Mouse (Mus musculus): ENCODE data around the gene Ypel2. TPM values are rescaled to one million over a fixed set of nuclear protein-coding genes. Genes with fewer than 3 reads are reported as not detected.
A peak's percentile ranks its signal among the peaks of the same experiment; 100 is the strongest.

The Ypel2 gene
- polyA plus RNA-seq, 2 experiments from 2014 or later: 5.0 to 8.5 TPM

DNA sequence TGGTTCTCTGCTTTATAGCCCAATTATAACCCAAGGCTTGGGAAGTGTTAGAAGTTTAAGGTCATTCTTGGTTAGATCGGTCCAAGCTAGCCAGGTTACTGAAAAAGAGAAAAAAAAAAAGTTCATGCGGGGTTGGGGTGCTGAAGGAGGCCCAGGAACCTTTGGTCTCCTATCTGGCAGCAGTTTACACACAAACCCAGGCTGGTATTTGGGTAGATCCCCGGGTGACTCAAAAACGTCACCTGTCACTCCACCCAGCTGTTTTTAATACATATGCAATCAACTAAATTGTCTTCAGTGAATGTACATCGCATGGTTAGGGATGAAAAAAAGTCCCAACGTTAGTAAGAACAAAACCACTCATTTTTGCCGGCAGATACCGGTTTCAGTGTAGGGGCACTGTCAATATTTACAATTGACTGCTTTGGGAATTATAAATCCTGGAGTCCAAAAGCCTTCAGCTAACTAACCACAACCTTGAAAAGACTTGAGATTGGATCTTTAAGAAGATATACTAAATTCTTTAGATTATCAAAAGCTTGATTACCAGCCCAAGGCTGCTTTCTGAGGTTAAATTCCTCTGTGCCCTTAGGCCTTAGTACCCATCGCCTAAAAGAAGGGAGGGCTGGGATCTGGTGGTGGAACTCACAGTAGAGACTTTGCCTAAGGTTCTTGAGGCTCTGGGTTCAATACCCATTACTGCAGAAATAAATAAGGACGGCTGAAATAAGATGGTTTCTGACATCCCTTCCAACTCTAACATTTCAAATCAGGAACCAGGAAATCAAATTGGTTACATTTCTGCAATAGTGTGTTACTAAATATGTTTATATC, 1.5 kb upstream of the Ypel2 start:
- no peak for ATAC-seq

DNA sequence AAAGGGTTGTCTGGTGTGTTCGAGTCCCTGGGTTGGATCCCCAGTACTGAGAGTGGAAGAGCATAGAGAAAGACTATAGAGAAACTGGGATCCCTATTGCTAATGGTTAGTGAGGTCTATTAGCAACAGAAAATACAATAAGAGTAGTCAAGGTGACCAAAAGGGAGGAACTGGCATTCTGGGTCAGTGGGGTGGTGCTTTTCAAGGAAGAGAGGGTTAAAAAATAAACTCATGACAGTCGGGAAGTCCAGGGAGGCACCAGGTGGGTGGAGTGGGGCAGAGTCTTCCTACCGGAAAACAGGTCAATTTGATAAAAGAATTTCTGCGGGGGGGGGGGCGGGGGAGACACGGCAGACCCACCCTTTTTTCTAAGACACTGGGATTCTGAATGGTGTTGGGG, 823 bp upstream of the Ypel2 start:
- no peak for ATAC-seq

DNA sequence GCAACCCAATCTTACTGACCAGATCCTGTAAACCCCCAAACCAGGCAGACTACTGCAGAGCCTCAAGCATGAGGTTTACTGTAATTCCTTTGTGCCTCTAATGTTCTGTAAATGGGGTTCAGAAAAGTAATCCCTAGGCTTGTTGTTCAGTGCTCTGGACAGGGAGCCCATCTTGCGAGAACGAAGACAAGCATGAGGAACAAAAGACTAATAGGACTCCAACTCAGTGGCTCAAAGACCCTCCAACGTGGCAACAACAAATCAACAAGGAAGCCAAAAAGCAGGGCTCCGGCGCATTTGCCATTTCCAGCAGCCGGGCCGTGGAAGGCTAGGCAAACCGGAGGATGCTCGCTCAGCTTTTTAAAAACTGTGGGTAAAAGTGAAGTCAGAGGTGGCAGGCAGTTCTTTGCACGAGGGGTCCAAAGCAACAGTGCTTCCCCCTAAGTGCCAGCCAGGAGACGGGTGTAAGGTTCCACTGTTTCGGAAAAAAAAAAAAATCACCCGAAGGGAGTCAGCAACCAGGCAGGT, 982 bp downstream of the Ypel2 start:
- no peak for ATAC-seq

DNA sequence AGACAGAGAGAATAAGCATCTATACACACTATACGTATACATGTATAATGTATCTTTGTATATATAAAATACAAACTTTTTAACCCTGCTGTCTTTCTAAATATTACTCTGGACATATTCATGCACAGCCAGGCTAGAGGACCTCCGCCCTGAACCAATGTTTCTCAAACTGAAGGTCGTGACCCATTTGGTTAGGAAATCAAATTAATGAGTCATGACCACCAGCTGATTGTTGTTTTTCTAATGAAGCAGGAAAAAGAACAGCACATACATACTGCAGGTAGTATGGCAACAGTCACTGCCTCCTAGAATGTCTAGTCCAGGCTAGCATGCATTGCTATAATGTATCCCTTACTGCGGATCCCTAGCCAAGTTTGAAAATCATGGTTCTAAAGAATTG, 2.3 kb downstream of the Ypel2 start:
- no peak for ATAC-seq

DNA sequence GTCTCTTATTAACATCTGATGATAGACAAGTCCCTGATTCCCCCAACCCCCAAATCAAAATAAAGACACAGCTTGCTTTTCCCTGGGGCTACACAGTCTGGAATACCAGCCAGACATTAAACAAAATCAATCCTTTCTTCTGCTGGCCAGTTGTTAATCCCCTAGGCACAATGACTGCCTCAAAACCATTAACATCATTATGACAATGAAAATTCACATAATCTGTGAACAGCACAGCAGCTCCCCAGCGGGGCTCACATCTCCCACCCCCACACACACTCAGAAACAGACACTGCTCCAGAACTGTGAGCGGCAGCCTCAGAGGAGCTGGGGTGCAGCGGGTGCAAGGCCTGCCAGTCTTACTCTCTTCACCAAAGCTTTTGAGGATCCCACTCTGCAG, 3.2 kb downstream of the Ypel2 start:
- no peak for ATAC-seq

DNA sequence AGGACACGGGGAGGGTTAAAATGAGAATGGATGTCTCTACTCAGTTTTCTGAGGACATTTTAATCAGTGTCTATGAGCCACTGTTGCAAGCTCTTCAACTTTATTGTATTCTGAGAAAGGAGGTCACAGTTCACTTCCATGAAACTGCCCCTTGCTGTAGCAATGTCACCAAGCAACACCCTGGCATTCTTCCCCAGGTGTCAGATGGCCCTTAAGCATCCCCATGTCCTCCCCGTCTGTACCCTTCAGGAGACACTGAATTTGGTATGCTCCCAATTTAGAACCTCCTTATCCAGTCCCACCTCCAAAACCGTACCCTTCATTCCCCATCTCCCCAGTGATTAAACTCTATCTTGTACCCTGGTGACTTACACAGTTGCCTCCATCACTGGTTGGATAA, 8.5 kb downstream of the Ypel2 start:
- ATAC-seq: no peak

DNA sequence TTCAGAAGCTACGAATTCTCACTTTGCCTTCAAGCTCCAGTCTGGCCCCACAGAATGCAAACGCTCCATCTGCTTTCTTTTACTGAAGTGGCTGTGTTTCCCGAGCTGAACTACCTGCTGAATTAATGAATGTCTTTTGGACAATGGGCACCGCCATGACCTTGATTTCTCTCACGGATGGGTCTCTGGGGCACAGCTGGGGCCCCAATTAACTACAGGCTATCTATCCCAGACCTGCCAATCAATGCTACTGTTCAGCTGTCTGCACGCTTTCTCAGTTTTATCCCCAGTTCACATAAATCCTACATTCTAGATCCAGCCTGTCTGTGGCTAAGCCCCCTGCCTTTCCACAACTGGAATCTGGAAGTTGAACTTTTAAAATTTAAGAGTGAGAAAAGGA, 10.5 kb downstream of the Ypel2 start:
- ATAC-seq: no peak

DNA sequence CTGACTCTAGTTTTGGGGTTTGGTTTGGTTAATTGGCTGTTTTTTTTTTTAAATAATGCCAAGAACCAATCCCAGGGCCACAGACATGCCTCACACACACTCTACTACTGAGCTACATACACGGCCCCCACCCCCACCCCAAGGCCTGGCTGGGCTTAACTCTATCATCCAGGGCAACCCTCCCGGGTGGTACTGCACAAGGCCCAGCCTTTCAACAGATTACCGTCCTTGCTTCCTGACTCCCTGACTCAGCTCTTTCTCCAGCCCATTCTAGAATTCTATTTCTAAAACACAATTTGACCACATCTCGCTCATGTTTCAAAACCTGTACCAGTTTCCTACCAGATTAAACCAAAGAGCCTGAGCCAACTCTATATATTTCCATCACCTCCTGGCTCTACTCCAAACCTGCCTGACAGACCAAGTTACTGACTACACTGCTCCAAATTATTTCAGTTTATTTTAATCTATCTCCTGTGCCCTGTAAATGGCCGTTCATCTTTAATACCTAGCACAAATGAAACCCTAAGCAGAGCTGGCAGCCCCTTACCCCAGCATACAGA, 12.2 kb downstream of the Ypel2 start:
- ATAC-seq: no peak

DNA sequence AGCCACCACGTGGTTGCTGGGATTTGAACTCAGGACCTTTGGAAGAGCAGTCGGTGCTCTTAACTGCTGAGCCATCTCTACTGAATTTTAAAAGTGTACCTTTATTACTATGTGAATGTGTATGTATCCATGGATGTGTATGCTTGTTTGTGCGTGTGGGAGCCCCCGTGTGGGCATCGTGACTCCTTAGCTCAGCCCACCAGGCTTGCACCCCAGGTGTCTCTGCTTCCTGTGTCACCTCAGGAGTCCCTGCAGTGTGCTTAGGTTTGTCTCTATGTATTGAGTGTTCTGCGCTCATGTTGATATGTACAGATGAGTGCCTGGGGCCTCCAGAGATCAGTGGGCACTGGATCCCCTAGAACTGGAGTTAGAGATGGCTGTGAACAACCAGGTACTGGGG, 13.0 kb downstream of the Ypel2 start:
- no peak for ATAC-seq

DNA sequence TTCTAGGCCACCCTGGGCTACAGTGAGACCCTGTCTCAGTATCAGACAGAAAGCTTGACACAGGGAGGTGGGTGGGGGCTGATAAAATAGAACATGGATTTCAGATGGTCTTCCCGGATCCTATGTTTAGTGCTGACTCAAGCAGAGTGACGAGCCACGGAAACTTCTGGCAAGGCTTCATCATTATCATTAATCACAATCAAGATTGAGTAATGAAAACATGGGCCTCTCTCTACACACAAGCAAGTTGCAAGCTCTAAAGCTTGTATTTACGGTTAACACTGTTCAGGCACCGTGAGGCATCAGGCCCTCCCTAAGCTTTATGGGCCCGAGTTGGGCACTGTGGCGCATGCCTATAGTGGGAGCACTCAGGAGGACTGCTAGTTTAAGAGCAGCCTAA, 13.7 kb downstream of the Ypel2 start:
- no peak for ATAC-seq

DNA sequence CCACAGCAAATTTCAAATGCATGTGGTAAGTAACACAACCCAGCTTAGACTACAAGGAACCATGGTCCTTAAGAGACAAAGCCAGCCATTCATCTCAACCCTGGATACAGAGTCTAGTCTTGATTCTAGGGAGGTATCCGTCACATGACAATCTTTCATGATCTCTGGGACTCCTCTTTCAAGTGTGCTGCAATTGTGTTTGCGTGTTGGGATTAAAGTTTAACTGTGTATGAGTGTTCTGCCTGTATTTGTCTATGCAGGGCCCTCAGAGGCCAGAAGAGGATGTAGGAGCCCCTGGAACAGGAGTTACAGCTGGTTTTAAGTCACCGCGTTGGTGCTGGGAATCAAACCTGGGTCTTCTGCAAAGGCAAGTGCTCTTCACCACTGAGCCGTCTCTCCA, 16.3 kb downstream of the Ypel2 start:
- no peak for ATAC-seq

DNA sequence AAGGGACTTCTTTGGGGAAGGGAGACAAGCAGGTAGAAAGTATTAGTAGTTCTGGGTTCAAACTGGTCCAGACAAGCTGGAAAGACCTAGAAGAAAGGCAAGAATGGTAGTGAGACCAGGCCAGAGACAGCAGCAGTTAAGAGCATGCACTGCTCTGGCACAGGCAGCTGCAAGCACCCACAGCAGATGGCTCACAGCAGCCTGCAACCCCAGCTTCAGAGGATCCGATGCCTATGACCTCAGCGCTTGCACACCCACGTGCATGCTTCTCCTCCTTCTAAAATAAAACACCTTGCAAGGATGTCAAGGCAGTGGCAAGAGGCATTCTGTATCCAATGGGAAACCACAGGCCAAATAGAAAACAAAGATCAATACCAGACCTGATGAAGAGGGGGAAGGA, 19.1 kb downstream of the Ypel2 start:
- ATAC-seq: no peak

DNA sequence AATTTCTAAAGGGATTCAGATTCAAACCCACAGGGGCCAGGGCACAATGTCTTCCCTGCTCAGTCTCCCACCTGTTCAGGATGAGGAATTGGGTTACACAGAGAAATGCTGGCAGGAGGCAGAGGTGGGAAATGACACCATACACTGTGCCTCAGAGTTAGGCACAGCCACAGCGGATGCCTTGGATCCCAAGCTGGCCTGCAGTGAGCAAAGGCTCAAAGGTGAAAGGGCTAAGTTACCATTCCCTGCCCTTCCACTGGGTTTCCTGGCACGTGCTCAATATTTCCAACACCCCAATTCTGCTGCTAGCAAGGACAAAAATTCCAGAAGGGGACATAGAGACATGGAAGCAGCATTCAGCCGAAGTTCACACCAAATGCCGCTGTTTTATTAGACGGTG, 20.3 kb downstream of the Ypel2 start:
- no peak for ATAC-seq

DNA sequence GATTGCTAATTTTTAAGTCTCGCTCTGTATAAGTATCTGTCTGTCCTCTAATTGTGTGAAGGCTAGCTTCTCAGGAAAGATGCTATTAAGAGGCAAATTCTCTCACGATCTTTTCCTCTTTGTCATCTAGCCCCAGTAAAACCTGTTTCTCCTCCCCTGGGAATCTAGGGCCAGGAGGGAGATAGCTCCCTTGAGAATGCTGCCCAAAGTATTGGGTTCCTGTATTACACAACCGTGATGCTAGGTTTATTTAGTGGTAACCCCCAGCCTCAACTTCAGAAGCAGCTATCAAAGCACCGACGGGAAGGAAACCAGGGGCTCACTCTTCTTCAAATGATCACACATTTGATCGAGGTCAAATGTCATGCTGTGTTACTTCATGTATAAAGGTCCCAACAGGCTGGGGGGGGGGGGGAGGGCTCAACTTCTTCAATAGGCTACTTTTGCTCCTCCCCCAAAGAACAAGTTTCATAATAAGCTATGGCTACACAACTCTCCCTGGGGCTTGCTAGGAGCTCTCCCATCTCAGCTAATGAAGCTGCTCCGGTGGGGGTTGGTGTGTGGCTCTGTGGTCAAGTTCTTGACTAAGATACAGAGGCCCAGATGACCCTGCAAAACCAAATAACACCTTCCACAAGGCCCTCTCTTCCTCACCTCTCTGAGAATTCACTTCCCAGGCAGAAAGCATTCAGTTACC, 22.3 kb downstream of the Ypel2 start:
- ATAC-seq: no peak

DNA sequence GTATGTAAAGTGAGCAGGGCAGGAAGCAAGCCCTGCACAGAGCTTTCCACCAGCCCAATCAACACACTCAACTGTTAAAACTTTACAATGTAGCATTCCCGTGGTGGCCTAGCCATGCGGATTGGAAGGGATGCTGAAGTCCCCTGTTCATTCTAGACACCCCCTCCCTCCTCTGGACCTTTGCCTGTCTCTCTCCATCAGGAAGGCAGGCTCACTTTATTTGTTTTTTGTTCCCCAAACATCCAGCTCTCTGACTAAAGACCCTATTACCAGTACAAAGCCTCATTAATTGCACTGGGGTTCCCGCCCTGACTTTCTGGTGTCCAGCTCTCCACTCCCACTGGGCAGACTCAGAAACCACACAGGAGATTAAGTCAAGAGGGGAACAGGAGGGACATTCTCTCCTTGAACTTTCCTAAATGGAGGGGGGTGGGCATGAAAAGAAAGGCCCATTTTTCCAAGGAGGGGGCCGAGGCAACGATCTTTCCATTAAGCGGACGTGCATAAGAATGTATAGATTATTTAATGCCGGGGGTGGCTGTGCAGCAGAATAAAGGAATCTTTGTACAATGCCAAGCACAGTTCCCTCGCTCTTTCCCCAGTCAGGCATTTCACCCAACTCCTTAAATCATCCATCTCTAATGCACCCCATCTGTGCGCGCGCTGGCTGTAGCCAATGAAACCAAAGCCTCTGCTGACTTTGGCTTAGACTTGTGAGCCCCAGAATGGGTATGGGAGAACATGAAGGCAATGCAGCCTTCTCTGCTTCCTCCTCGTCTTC, 24.3 kb downstream of the Ypel2 start:
- ATAC-seq: no peak

DNA sequence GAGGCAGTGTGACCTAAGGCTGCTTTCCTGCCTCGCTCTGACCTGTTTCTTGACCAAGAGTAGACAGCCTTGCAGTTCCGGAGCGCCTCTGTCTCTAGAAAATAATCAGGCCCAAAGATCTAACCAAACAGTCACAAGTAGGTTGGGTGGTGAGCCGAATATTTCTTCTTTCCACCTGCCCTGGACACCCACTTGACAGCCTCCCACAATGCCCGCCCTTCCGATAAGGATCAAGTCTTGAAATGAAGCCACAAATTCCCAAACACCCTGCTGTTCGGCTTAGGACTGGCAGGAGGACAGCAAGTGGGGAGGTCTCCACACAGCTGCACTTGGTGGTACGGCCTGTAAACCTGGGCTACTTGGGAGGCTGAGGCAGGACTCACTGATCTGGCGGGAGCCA, 26.0 kb downstream of the Ypel2 start:
- ATAC-seq: no peak

DNA sequence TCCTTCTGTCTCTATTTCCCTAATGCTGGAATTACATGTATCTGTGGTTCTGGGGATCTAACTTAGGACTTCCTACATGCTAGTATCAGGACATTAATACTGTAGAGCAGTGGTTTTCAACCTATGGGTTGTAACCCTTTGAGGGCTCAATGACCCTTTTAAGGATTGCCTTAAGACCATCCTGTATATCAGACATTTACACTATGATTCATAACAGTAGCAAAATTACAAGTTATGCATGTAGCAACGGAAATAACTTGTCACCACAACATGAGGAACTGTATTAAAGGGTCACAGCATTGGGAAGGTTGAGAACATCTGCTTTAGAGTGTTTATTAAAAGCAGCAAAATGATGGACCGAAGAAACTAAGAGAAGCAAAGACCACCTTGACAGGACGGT, 26.8 kb downstream of the Ypel2 start:
- peak; percentile 63 for ATAC-seq

DNA sequence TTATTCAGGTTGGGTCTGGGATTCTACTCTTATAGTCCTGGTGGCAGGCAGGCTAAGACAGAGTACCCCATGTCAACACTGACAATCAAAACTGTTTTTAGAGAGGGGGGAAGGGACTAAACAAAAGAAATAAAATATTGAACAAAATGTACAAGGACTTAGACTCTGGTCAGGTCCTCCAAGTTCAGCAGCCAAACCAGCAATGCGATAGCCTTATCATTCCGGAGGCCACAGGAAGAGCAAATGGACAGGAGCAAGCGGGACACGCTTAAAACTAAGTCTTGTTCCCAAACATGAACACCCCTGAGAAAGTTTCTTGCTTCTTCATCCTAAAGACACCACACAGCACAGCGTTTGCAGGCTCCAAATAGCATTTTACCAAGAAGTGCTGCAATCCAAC, 28.4 kb downstream of the Ypel2 start:
- ATAC-seq: no peak

DNA sequence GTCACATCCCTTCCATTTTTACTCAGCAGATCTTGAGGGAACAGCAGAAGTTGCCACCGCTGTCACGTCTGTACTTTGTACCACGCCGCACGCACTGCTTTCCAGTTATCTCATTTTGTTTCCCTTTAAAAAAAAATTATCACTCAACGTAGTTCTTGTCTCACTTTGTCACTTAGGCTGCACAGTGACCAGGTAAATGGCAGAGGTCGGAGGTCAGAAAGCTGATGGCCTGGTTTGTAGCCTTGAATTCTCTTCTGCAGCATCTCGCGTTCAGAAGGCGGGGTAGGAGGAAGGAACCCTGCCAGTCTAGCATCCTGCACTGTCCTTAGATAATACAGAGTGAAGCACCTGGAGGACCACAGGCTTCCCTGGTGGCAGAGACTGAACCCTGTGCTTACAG, 29.8 kb downstream of the Ypel2 start:
- ATAC-seq: no peak

DNA sequence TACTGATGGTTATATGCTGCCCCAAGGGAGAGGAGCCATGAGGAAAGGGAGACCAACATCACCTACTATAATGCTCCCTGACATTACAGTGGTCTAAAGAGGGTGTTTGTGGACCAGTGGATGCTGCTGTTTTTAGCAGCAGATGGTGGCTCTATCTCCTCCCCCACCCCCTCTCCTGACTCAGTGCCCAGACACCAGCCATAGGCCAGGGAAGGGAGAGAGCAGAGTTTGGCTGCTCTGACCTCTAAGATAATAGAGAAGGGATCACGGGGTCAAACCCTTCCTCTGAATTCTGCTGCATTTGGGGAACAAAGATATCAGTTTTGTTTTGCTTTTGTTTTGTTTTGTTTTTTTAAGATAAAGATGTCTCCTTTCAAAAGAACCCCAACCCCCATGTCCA, 30.5 kb downstream of the Ypel2 start:
- ATAC-seq: no peak

DNA sequence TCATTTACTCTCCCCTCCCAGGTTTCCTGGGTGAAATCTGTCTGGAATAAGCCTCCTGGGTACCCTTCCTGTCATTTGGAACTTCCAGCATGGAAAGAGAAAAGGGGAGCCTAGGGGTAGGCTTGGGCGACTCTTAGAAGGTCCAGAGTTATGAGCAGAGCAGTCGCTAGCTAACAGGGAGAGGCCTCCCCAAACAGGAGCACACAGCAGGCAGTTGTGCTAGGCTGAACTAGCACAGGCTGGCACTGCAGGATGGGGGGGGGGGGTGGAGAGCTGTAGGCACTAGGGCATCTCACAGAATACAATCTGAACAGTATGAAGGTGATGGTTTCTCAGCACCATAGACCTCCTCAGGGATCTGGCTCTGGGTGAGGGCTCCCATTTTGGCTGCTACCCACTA, 31.1 kb downstream of the Ypel2 start:
- no peak for ATAC-seq

DNA sequence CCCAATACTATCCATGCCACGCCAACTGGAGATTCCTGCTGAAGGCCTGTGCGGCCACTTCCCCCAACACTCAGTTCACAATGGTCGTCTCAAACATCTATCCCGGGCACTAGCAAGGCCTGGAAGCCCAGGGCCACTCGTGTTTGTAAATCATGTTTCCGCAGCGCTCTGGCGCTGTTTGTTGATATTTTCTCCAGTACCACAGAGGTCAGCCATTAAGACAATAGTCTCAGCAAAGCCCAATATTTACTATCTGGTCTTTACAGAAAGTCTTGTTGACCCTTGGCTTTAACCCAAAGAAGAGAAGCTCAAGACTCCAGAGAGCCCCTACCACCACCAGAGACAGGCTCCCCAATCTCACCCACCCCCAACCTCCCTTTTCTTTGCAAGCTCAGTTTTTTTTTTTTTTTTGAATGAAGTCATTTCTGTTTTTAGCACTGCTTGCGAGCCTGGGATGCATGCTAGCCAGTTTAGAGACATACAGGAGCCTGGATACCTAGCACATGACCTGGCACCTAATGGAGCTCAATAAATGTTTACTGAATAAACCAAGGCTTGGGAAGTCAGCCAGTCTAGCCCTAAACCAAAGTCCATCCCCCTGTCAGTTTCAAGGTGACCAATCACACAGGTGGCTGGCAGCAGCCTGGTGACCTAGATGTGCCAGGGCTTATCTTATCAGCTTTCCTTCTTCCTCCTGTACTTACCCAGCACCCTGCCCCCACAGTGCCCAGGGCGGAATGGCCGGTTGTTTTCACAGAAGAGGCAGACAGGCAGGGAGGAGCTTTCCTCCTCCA, 31.8 kb downstream of the Ypel2 start:
- no peak for ATAC-seq

Data from activated CD4-positive, CD25-positive, alpha-beta regulatory T cell, adult 4 months (primary cell).